Mouse (Mus musculus) C2C12 (cell line): ENCODE results near the gene Slc47a2. TPM values are rescaled to one million over a fixed set of nuclear protein-coding genes. Genes with fewer than 3 reads are reported as not detected.

Experiments
- H3K27me3 ChIP-seq: one replicate; pipeline ENCODE4 v1.6.1; 2011; ENCODE audit not compliant: control insufficient read depth, insufficient read depth, insufficient read length
- H3K36me3 ChIP-seq: one replicate; pipeline ENCODE4 v1.6.1; 2011; ENCODE audit not compliant: control insufficient read depth, insufficient read depth
- H3K4me3 ChIP-seq: one replicate; pipeline ENCODE4 v1.5.1; 2011; ENCODE audit warnings: mild to moderate bottlenecking, control low read depth; ENCODE audit not compliant: poor library complexity, insufficient read depth, severe bottlenecking
- H3K79me2 ChIP-seq: one replicate; pipeline ENCODE4 v1.6.1; 2011; ENCODE audit not compliant: control insufficient read depth, insufficient read depth
- H3K79me3 ChIP-seq: one replicate; pipeline ENCODE4 v1.6.1; 2011; ENCODE audit warnings: low read depth, control low read depth
- H3ac ChIP-seq: one replicate; pipeline ENCODE3; 2011; ENCODE audit warnings: low read depth; ENCODE audit not compliant: control insufficient read depth, insufficient read length
- CEBPB ChIP-seq: IDR thresholded peaks from one replicate; pipeline ENCODE4 v1.6.1; 2011; ENCODE audit warnings: low read depth, mild to moderate bottlenecking, control low read depth, moderate library complexity
- CTCF ChIP-seq: IDR thresholded peaks from one replicate; pipeline ENCODE4 v1.5.1; 2011; ENCODE audit not compliant: control insufficient read depth, insufficient read depth, insufficient read length
- FOSL1 ChIP-seq: IDR thresholded peaks from one replicate; pipeline ENCODE4 v1.8.0; 2011; ENCODE audit warnings: mild to moderate bottlenecking, low read length; ENCODE audit not compliant: poor library complexity, insufficient read depth, severe bottlenecking
- MAX ChIP-seq: IDR thresholded peaks from one replicate; pipeline ENCODE4 v1.6.1; 2011; ENCODE audit warnings: mild to moderate bottlenecking, control low read depth
- MYOD1 ChIP-seq: IDR thresholded peaks from one replicate; pipeline ENCODE4 v1.6.1; 2011; ENCODE audit warnings: low read depth; ENCODE audit not compliant: control insufficient read depth, insufficient read length
- MYOG ChIP-seq: IDR thresholded peaks from one replicate; pipeline ENCODE4 v1.6.1; 2011; ENCODE audit not compliant: control insufficient read depth, insufficient read length; ENCODE audit errors: extremely low read depth
- USF1 ChIP-seq: IDR thresholded peaks from one replicate; pipeline ENCODE4 v1.6.1; 2011; ENCODE audit warnings: low read depth, mild to moderate bottlenecking, control low read depth, moderate library complexity
- polyA plus RNA-seq: library from polyadenylated mRNA; unstranded; fragments of >200 nt; fragmentation: generic; extraction: Trizol; gene quantifications from one replicate; pipeline ENCODE4 v1.2.1, GENCODE M21; 2012; ENCODE audit warnings: missing spikeins

Slc47a2 gene
- polyA plus RNA-seq, 1 experiment: not detected

DNA sequence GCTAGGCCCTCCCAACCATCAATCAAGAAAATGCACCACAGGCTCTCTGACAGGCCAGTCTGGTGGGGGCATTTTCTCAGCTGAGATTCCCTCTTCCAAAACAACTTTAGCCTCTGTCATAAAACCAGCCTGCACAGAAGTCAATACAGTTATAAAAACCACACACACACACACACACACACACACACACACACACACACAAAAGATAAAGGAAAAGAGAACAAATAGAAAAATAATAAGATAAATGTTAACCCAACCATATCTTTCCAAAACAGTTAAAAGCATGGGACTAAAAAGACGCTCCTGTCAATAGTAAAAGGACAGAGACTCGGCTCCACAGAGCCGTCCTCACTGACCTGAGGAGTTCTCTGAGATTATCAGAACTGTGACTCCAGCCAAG is 66.2 kb downstream of the Slc47a2 start:
- no peaks in the 10 kb centered on the region for H3K36me3 ChIP-seq
- H3ac ChIP-seq: no peak overlapping the region
- H3K4me3 ChIP-seq: no peak overlapping the region
- H3K27me3 ChIP-seq: no peaks in the 10 kb centered on the region
- H3K79me2 ChIP-seq: no peaks in the 10 kb centered on the region
- H3K79me3 ChIP-seq: no peaks in the 10 kb centered on the region
- TF ChIP-seq CEBPB (no peak), CTCF (no peak), MYOG (no peak), MAX (no peak), USF1 (no peak), MYOD1 (no peak), FOSL1 (no peak)

DNA sequence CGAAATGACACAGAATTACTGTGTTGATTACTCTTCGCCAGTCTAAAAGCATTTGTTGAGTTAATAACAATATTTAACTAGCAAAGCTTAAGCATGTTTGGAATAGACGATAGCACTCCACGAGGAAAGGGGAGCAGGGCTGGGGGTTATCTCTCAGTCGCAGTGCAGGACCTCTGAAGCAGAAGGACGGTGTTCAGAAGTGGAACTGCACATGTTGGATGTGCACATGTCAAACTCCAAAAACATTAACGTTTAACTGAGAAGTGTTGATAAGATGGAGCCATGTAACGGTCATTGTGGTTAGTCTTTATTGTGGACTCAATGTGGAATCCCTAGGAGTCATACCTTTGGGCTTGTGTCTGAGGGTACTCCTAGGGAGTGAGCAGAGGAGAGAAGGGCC is 67.6 kb downstream of the Slc47a2 start:
- no peaks in the 10 kb centered on the region for H3K27me3 ChIP-seq
- H3K79me2 ChIP-seq: no peaks in the 10 kb centered on the region
- H3K79me3 ChIP-seq: no peaks in the 10 kb centered on the region
- H3K4me3 ChIP-seq: no peak overlapping the region
- no peaks in the 10 kb centered on the region for H3K36me3 ChIP-seq
- no peak overlapping the region for H3ac ChIP-seq
- TF ChIP-seq MYOG: no peak
- TF ChIP-seq MAX: no peak
- no peak for TF ChIP-seq CEBPB
- TF ChIP-seq USF1: no peak
- no peak for TF ChIP-seq CTCF
- TF ChIP-seq MYOD1: no peak
- no peak for TF ChIP-seq FOSL1

DNA sequence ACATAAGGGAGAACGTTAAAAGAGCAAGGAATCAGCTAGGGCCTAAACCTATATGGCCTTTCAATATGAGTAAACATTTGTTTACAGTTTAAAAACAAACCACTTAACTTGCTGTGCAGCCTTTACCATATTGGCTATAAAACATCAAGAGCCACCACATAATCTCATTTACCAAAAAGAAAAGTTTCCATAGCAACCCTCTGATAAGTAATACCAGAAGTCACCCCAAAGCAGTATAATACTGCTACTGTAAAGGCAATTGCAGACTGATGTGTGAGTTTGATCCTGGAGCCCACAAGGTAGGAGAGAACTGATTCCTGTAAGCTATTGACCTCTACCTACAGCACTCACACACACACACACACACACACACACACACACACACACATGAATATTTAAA is 68.2 kb downstream of the Slc47a2 start:
- H3K4me3 ChIP-seq: no peak overlapping the region
- no peak overlapping the region for H3ac ChIP-seq
- TF ChIP-seq CTCF: no peak
- TF ChIP-seq MYOD1: no peak
- no peak for TF ChIP-seq USF1
- no peaks in the 10 kb centered on the region for H3K27me3 ChIP-seq
- no peaks in the 10 kb centered on the region for H3K79me2 ChIP-seq
- H3K79me3 ChIP-seq: no peaks in the 10 kb centered on the region
- H3K36me3 ChIP-seq: no peaks in the 10 kb centered on the region

DNA sequence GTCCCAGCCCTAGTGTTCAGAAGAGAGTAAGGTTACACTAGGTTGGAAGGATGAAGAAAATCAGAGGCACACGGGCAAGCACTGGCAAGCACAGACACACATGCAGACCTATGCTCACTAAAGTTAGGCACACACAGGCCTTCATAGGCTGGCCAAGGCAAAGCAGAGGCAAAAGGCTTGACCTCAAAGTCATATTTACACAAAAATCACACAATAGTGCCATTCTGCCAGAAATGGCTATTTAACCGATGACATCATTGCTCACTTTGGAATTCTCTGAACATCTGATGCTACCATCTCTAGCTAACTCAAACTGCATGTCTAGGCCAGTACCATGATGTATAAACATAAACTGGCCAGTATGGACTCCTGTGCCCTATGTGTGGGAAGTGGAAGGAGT is 68.7 kb downstream of the Slc47a2 start:
- Histone ChIP-seq H3ac (no peak overlapping the region), H3K79me3 (no peaks in the 10 kb centered on the region), H3K79me2 (no peaks in the 10 kb centered on the region), H3K36me3 (no peaks in the 10 kb centered on the region), H3K4me3 (no peak overlapping the region), H3K27me3 (no peaks in the 10 kb centered on the region)
- TF ChIP-seq CEBPB: no peak
- no peak for TF ChIP-seq MYOD1

- TF ChIP-seq FOSL1 (no peak), CEBPB (no peak), MAX (no peak), MYOD1 (no peak), USF1 (no peak), MYOG (no peak), CTCF (no peak)
These were observed 71.0 kb downstream of the Slc47a2 start for GRCm38 (mm10) chr11:61271612-61272011.

DNA sequence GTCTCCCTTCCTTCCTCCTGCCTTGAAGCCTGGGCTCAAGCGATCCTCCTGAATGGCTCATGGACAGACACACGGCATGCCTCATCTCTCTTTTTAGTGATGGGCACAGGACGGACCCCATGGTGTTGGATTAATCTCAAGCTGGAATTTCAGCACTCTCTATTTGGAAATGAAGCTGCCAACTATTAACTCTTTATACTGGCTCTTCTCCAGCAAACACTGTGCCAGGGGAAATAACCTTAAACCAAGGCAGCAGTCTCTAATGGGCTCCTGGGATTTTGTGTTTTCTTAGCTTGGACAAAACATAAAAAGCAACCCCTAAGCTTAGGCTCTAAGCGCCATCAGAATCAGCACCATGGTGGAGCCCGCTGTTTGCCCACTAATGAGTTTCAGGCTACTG is 72.3 kb downstream of the Slc47a2 start:
- no peak for TF ChIP-seq MYOD1
- TF ChIP-seq CTCF: no peak
- no peak for TF ChIP-seq MYOG
- TF ChIP-seq MAX: no peak
- TF ChIP-seq USF1: no peak
- TF ChIP-seq CEBPB: no peak
- TF ChIP-seq FOSL1: no peak
- Histone ChIP-seq H3K79me3 (no peaks in the 10 kb centered on the region), H3K79me2 (no peaks in the 10 kb centered on the region), H3K4me3 (no peak overlapping the region), H3ac (no peak overlapping the region), H3K27me3 (no peaks in the 10 kb centered on the region), H3K36me3 (no peaks in the 10 kb centered on the region)

More at GRCm38 (mm10) chr11:61271612-61272011, 71.0 kb downstream of the Slc47a2 start:
- no peaks in the 10 kb centered on the region for H3K79me3 ChIP-seq
- no peaks in the 10 kb centered on the region for H3K36me3 ChIP-seq
- H3K79me2 ChIP-seq: no peaks in the 10 kb centered on the region
- H3K4me3 ChIP-seq: no peak overlapping the region
- H3ac ChIP-seq: no peak overlapping the region
- no peaks in the 10 kb centered on the region for H3K27me3 ChIP-seq
